Mouse (Mus musculus): ENCODE measurements around the gene Ssxb2. TPM values are rescaled to one million over a fixed set of nuclear protein-coding genes. Genes with fewer than 3 reads are reported as not detected.
"Not testable (repeated sequence)": the region's sequence is repeated elsewhere in the genome, so short reads cannot be mapped to it uniquely, and the experiment has no call there.

Gene Ssxb2
- total RNA-seq (2021) = not detected
- long read RNA-seq, experiment 1 = 0 reads
- long read RNA-seq, experiment 2 = 0 reads

DNA sequence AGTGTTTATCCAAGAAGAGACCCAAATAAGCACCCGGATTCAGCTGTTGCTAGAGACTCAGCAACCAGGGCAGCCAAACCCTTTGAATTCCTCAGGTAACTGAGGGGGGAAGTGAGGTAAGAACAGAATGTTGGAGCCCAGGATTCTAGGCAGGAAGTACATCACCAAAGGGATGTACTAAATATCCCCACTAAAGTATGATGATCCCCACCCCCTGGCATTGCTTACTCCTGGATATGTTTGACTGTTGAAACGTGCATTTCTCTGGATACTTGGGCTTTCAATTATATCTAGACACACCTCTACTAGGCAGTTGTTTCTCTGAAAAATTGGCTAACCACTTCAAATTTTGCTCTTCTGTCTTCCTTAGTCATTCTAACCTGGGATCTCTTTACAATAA, at the start of gene Ssxb2:
Gene Ssxb2, minus strand, starts transcription at position 101 of the 400 bp plus-strand sequence.
- DNase-seq = not testable (repeated sequence)

DNA sequence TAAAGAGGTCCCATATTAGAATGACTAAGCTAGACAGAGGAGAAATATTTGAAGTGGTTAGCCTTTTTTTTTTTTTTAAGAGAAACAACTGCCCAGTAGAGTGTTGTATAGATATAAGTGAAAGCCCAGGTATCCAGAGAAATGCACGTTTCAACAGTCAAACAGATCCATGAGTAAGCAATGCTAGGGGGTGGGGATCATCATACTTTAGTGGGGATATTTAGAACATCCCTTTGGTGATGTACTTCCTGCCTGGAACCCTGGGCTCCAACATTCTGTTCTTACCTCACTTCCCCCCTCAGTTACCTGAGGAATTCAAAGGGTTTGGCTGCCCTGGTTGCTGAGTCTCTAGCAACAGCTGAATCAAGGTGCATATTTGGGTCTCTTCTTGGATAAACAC, 48.5 kb downstream of the Ssxb2 start, which contains the start of gene Ssxb1:
Gene Ssxb1, plus strand, starts transcription at position 301 of the 400 bp plus-strand sequence.
- DNase-seq = not testable (repeated sequence)

Other genes starting within 250 kb of the Ssxb2 start
- gene Ftsj1, start 209.3 kb downstream of the Ssxb2 start, total RNA-seq (2021) = 10 to 100 TPM; 18.3 to 22.3 TPM
- gene Slc38a5, start 190.6 kb downstream of the Ssxb2 start, total RNA-seq (2021) = 1 to 10 TPM; 2.5 to 2.7 TPM
- gene Ssxb10, start 134.3 kb downstream of the Ssxb2 start, total RNA-seq (2021) = not detected
- not detected for gene Ssxb9, start 94.7 kb downstream of the Ssxb2 start, total RNA-seq (2021)
- not detected for gene Ssxb1, start 48.4 kb downstream of the Ssxb2 start, total RNA-seq (2021)
- gene Gm14459, start 63.2 kb upstream of the Ssxb2 start, total RNA-seq (2021) = not detected
- not detected for gene Ssxb6, start 86.5 kb upstream of the Ssxb2 start, total RNA-seq (2021)
- gene Ssxb3, start 130.1 kb upstream of the Ssxb2 start, total RNA-seq (2021) = not detected
- not detected for gene Ssxb8, start 229.1 kb upstream of the Ssxb2 start, total RNA-seq (2021)

Measured in adrenal gland, postnatal 10 days (tissue).